Mouse (Mus musculus) bone marrow, adult 2 months (tissue): ENCODE results near the gene Crispld2.

ENCODE experiments used
- CTCF ChIP-seq: fragments of 200-500 bp; IDR thresholded peaks from 2 replicates; pipeline ENCODE4 v1.5.1; 2011; ENCODE audit warnings: low read length, control low read depth; ENCODE audit not compliant: control insufficient read depth, insufficient read depth
- POLR2A ChIP-seq: fragments of 200-500 bp; IDR thresholded peaks from 2 replicates; pipeline ENCODE4 v1.6.1; 2011; ENCODE audit warnings: low read depth, mild to moderate bottlenecking, control low read depth, low read length, borderline replicate concordance; ENCODE audit not compliant: control insufficient read depth

- no peak for TF ChIP-seq CTCF
- TF ChIP-seq POLR2A = no peak
Observed at GRCm38 (mm10) chr8:119988087-119988486, 4.2 kb upstream of the Crispld2 start.
